Comparison of ENCODE assay signal across 27 mouse cellular contexts in genomic region chr5:107141375-107141774, GRCm38 (mm10).
DNase-seq lines count a peak whose midpoint lies in the region; ATAC-seq and TF ChIP-seq lines count a peak whose summit lies in the region.
"Had no signal": no experiment of that assay in that cellular context is flagged by ENCODE, and none has a peak within 500 bp of the region (broad histone marks: within the 10 kb centered on the region; RNA-seq: fewer than 3 reads in every experiment).

No protein-coding gene starts in this region.

- peak overlapping the region; percentile 53 for H3K4me2 ChIP-seq in liver, embryonic 12.5 days
- no peak overlapping the region for H3K4me2 ChIP-seq in liver, embryonic 15.5 days
- H3K4me2 ChIP-seq: embryonic facial prominence, embryonic 13.5 days; embryonic facial prominence, embryonic 15.5 days; forebrain, embryonic 12.5 days had no signal

- no peak overlapping the region for H3K4me3 ChIP-seq in gastrocnemius, adult 2 months
- no peak overlapping the region for H3K4me3 ChIP-seq in liver, embryonic 12.5 days
- H3K4me3 ChIP-seq in liver, embryonic 15.5 days (replicated peaks) = no peak overlapping the region
- H3K4me3 ChIP-seq: embryonic facial prominence, embryonic 13.5 days; embryonic facial prominence, embryonic 15.5 days; erythroblast, embryonic 14.5 days; forebrain, embryonic 10.5 days; forebrain, embryonic 12.5 days had no signal

- intact Hi-C loops in gastrocnemius, adult 2 months (cut with DNase I) = no loop called here

- DNase-seq in gastrocnemius, adult 2 months = no peak
- DNase-seq in gastrocnemius, postnatal 10 days = no peak
- DNase-seq in liver = no peak
- no peak for DNase-seq in spleen, postnatal 14 days (ENCODE audit: low spot score in 2 of 2)
- DNase-seq: adrenal gland, adult 8-10 months; adrenal gland, postnatal 14 days; adrenal gland, postnatal 36 days; B cell, adult 2 months; cerebellum, adult 11-12 months; cerebellum, adult 2 months; cerebellum, adult 9-10 months; cerebellum, postnatal 10 days; cerebellum, postnatal 25 days had no signal

- no peak for TF ChIP-seq CTCF in gastrocnemius, adult 2 months (IDR thresholded peaks at IDR 0.05)

- H3K9me3 ChIP-seq in liver, embryonic 12.5 days (replicated peaks) = no peaks in the 10 kb centered on the region
- H3K9me3 ChIP-seq in liver, embryonic 15.5 days (replicated peaks) = no peaks in the 10 kb centered on the region
- H3K9me3 ChIP-seq: embryonic facial prominence, embryonic 13.5 days; embryonic facial prominence, embryonic 15.5 days; forebrain, embryonic 10.5 days; forebrain, embryonic 12.5 days; G1E had no signal

- 64% methylated on average over 5 of the region's 5 CpGs for WGBS in liver, embryonic 12.5 days (ENCODE audit: insufficient replicate concordance)
- WGBS in liver, embryonic 15.5 days (ENCODE audit: insufficient replicate concordance) = 54% methylated on average over 5 of the region's 5 CpGs

- 0 out of 2 replicates have a peak overlapping the region, but pooled peaks have one; percentile 8 for H3K27ac ChIP-seq in gastrocnemius, adult 2 months
- peak overlapping the region; percentile 80; the same call in 1 of the 2 replicates for H3K27ac ChIP-seq in liver, embryonic 12.5 days
- H3K27ac ChIP-seq in liver, embryonic 15.5 days (replicated peaks) = 0 out of 2 replicates have a peak overlapping the region, but pooled peaks have one; percentile 69
- H3K27ac ChIP-seq: embryonic facial prominence, embryonic 13.5 days; embryonic facial prominence, embryonic 15.5 days; forebrain, embryonic 10.5 days; forebrain, embryonic 12.5 days had no signal

- no peaks in the 10 kb centered on the region for H3K27me3 ChIP-seq in liver, embryonic 12.5 days (replicated peaks)
- H3K27me3 ChIP-seq in liver, embryonic 15.5 days = no peaks in the 10 kb centered on the region
- H3K27me3 ChIP-seq: CH12.LX; embryonic facial prominence, embryonic 13.5 days; embryonic facial prominence, embryonic 15.5 days; Patski had no signal

- peak; percentile 55; the same call in 1 of the 2 replicates for ATAC-seq in liver, embryonic 12.5 days
- 0 out of 2 replicates have a peak, but pooled peaks have one; percentile 33 for ATAC-seq in liver, embryonic 15.5 days (ENCODE audit: insufficient read depth)
- ATAC-seq: activated CD4-positive, CD25-positive, alpha-beta regulatory T cell, adult 4 months; CD4-positive, CD25-positive, alpha-beta regulatory T cell, adult 4 months; forebrain, embryonic 14.5 days; forebrain, embryonic 16.5 days; Patski had no signal

- H3K4me1 ChIP-seq in liver, embryonic 12.5 days = peaks cover 56% of the 10 kb centered on the region
- peaks cover 53% of the 10 kb centered on the region for H3K4me1 ChIP-seq in liver, embryonic 15.5 days (replicated peaks)

- no peak overlapping the region for H3K9ac ChIP-seq in liver, embryonic 12.5 days
- H3K9ac ChIP-seq in liver, embryonic 15.5 days = no peak overlapping the region
- H3K9ac ChIP-seq: embryonic facial prominence, embryonic 13.5 days; embryonic facial prominence, embryonic 15.5 days; forebrain, embryonic 12.5 days had no signal

- H3K36me3 ChIP-seq in liver, embryonic 12.5 days = peaks cover 50% of the 10 kb centered on the region
- 0 out of 2 replicates have a peak, but pooled peaks cover 4% of the 10 kb centered on the region for H3K36me3 ChIP-seq in liver, embryonic 15.5 days (replicated peaks)
- H3K36me3 ChIP-seq: forebrain, embryonic 12.5 days; G1E had no signal

Comparison
In these comparisons a context has a peak if more than half of its experiments do, and no peak if none do; other contexts are left out.
1. H3K27ac ChIP-seq: peak in every context shown above with its lines; median percentile 80 in liver, embryonic 12.5 days; 69 in liver, embryonic 15.5 days; 8 in gastrocnemius, adult 2 months.